Mouse (Mus musculus) spleen, postnatal 36 days (tissue): ENCODE measurements around the gene Cts3.
"Not testable (repeated sequence)": the region's sequence is repeated elsewhere in the genome, so short reads cannot be mapped to it uniquely, and the experiment has no call there.

Source experiments
- DNase-seq, 2 experiments: peaks; one replicate each; pipeline ENCODE4 v3.0.0; 2022; ENCODE audit warnings: low spot score in 2 of 2, mixed read lengths in 1 of 2

The Cts3 gene

DNA sequence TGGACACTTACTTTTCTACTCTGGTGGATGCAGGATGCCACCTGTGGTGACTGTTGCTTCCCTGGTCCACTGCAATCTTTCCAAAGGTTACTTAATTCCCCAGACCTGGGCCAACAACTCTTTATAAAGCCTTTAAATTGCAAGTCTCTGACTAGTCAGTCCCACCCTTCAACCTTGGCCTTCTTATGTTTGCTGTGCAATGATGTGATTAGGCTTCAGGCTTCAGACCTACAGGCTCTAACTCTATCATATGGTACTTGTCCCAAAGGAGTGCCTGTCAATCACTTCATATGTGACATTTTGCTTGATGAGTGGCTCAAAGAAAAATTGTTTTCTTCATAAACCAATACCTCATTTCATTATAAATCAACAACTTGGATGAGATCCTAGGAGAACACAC lies at the start of gene Cts3:
Gene Cts3 (minus strand): TSS at position 101 of the 400 bp plus-strand sequence.
- no peak for DNase-seq

- DNase-seq, result not testable (repeated sequence)
These were observed 1.9 kb downstream of the Cts3 start, which contains the start of gene Gm49352 for GRCm38 (mm10) chr13:61568074-61568473. TSS of gene Gm49352 (minus strand) at chr13:61568174.

DNA sequence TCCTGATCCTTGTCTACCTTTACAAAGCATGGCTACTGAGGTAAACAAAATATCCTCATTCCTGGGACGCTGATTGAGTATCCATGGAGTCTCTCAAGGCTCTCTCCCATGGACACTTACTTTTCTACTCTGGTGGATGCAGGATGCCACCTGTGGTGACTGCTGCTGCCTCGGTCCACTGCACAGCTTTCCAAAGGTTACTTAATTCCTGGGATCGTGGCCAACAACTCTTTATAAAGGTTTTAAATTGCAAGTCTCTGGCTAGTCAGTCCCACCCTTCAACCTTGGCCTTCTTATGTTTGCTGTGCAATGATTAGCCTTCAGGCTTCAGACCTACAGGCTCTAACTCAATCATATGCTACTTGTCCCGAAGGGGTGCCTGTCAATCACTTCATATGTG lies 28.3 kb downstream of the Cts3 start, which contains the start of gene Ctsm:
Gene Ctsm (minus strand): TSS at position 209 of the 400 bp plus-strand sequence.
- no peak for DNase-seq
